Mouse (Mus musculus) right cerebral cortex, postnatal 4 days (tissue): ENCODE data around the gene Vipr2.
A peak's percentile ranks its signal among the peaks of the same experiment; 100 is the strongest.

Source experiments
- DNase-seq: peaks from one replicate; pipeline ENCODE4 v3.0.0-alpha.2; 2022

The Vipr2 gene

GRCm38 (mm10) chr12:116077074-116077854 lies at the start of gene Vipr2:
Gene Vipr2, plus strand, starts transcription at chr12:116077726.
- peak; percentile 61 for DNase-seq

- no peak for DNase-seq
Observed at GRCm38 (mm10) chr12:116028095-116028494, 49.4 kb upstream of the Vipr2 start.

GRCm38 (mm10) chr12:116035346-116035745 lies 42.2 kb upstream of the Vipr2 start:
- no peak for DNase-seq

GRCm38 (mm10) chr12:116044785-116045184 lies 32.7 kb upstream of the Vipr2 start:
- no peak for DNase-seq

- peak; percentile 98 for DNase-seq
Observed at GRCm38 (mm10) chr12:116047440-116048377, 29.8 kb upstream of the Vipr2 start, which contains the start of gene Zfp386. Gene Zfp386, plus strand, starts transcription at chr12:116047724.

GRCm38 (mm10) chr12:116048766-116049165 lies 28.8 kb upstream of the Vipr2 start:
- DNase-seq: no peak

GRCm38 (mm10) chr12:116049236-116049635 lies 28.3 kb upstream of the Vipr2 start:
- DNase-seq: no peak

- DNase-seq: no peak
Observed at GRCm38 (mm10) chr12:116049701-116050100, 27.8 kb upstream of the Vipr2 start.

GRCm38 (mm10) chr12:116054342-116054741 lies 23.2 kb upstream of the Vipr2 start:
- DNase-seq: no peak

- DNase-seq: no peak
Observed at GRCm38 (mm10) chr12:116056112-116056511, 21.4 kb upstream of the Vipr2 start.

GRCm38 (mm10) chr12:116061561-116062193 lies 15.8 kb upstream of the Vipr2 start:
- DNase-seq: no peak

- DNase-seq: no peak
Observed at GRCm38 (mm10) chr12:116062194-116062583, 15.3 kb upstream of the Vipr2 start.

- DNase-seq: no peak
Observed at GRCm38 (mm10) chr12:116063020-116063419, 14.5 kb upstream of the Vipr2 start.

- peak; percentile 32 for DNase-seq
Observed at GRCm38 (mm10) chr12:116071023-116071422, 6.5 kb upstream of the Vipr2 start.

- no peak for DNase-seq
Observed at GRCm38 (mm10) chr12:116077855-116078366, 385 bp downstream of the Vipr2 start.

- no peak for DNase-seq
Observed at GRCm38 (mm10) chr12:116083125-116083524, 5.6 kb downstream of the Vipr2 start.

- no peak for DNase-seq
Observed at GRCm38 (mm10) chr12:116084294-116084693, 6.8 kb downstream of the Vipr2 start.

- DNase-seq: no peak
Observed at GRCm38 (mm10) chr12:116086951-116087600, 9.6 kb downstream of the Vipr2 start.

- no peak for DNase-seq
Observed at GRCm38 (mm10) chr12:116089836-116090235, 12.3 kb downstream of the Vipr2 start.

GRCm38 (mm10) chr12:116094765-116095555 lies 17.4 kb downstream of the Vipr2 start:
- no peak for DNase-seq

GRCm38 (mm10) chr12:116096361-116096904 lies 18.9 kb downstream of the Vipr2 start:
- DNase-seq: no peak
